Mouse (Mus musculus) C2C12 (cell line): ENCODE measurements at regions not wholly inside any gene's neighbourhood (a gene's known extent, or its start where the extent isn't known, plus 50 kb on each side); places are given as distances from the start of the nearest gene placed in this dataset.

ENCODE experiments used
- CEBPB ChIP-seq: IDR thresholded peaks from one replicate; pipeline ENCODE4 v1.6.1; 2011; ENCODE audit warnings: low read depth, mild to moderate bottlenecking, control low read depth, moderate library complexity
- CTCF ChIP-seq: IDR thresholded peaks from one replicate; pipeline ENCODE4 v1.5.1; 2011; ENCODE audit not compliant: control insufficient read depth, insufficient read depth, insufficient read length
- FOSL1 ChIP-seq: IDR thresholded peaks from one replicate; pipeline ENCODE4 v1.8.0; 2011; ENCODE audit warnings: mild to moderate bottlenecking, low read length; ENCODE audit not compliant: poor library complexity, insufficient read depth, severe bottlenecking
- MAX ChIP-seq: IDR thresholded peaks from one replicate; pipeline ENCODE4 v1.6.1; 2011; ENCODE audit warnings: mild to moderate bottlenecking, control low read depth
- MYOD1 ChIP-seq: IDR thresholded peaks from one replicate; pipeline ENCODE4 v1.6.1; 2011; ENCODE audit warnings: low read depth; ENCODE audit not compliant: control insufficient read depth, insufficient read length
- MYOG ChIP-seq: IDR thresholded peaks from one replicate; pipeline ENCODE4 v1.6.1; 2011; ENCODE audit not compliant: control insufficient read depth, insufficient read length; ENCODE audit errors: extremely low read depth
- USF1 ChIP-seq: IDR thresholded peaks from one replicate; pipeline ENCODE4 v1.6.1; 2011; ENCODE audit warnings: low read depth, mild to moderate bottlenecking, control low read depth, moderate library complexity

DNA sequence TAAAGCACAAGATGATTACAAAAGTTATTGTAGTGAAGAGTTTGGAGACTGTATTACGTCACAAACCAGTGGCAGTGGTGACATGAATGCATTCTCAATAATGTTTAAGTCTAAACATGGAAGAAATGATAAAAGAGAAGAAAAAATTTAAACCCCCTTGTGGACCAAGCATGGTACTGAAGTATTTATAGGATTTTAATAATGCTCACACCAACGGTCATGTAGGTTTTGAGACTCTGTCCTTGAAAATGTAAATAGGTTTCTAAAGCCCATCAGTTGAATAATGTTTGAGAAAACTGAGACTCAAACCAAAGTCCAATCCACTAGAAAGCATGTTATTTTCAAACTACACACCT lies 343.1 kb upstream of the Olfr161 start:
- TF ChIP-seq CTCF: no peak
- TF ChIP-seq MYOD1: no peak
- no peak for TF ChIP-seq MAX
- no peak for TF ChIP-seq MYOG
- no peak for TF ChIP-seq USF1
- TF ChIP-seq CEBPB: no peak
- no peak for TF ChIP-seq FOSL1
